ENCODE assay signal across 8 mouse cellular contexts in genomic region chr10:29361464-29362196, GRCm38 (mm10). TPM values are rescaled to one million over a fixed set of nuclear protein-coding genes. Genes with fewer than 3 reads are reported as not detected.
DNase-seq lines count a peak whose midpoint lies in the region; ATAC-seq lines count a peak whose summit lies in the region.

No protein-coding gene starts in this region.

- ATAC-seq in granulocyte monocyte progenitor cell, adult 5-6 weeks (replicated peaks; ENCODE audit: poor library complexity, severe bottlenecking) = peak; percentile 71
- ATAC-seq in midbrain, embryonic 11.5 days (ENCODE audit: low FRiP score) = peak; percentile 97

- H3K36me3 ChIP-seq in embryonic facial prominence, embryonic 10.5 days (replicated peaks) = 0 out of 2 replicates have a peak, but pooled peaks cover 3% of the 10 kb centered on the region
- H3K36me3 ChIP-seq in midbrain, embryonic 11.5 days (ENCODE audit: control insufficient read depth, insufficient read depth, low read length) = no peaks in the 10 kb centered on the region

- peak overlapping the region; percentile 64 for H3K4me2 ChIP-seq in midbrain, embryonic 11.5 days

- no peaks in the 10 kb centered on the region for H3K9me3 ChIP-seq in embryonic facial prominence, embryonic 10.5 days
- H3K9me3 ChIP-seq in midbrain, embryonic 11.5 days (ENCODE audit: control insufficient read depth, low read length) = no peaks in the 10 kb centered on the region

- H3K4me3 ChIP-seq in embryonic facial prominence, embryonic 10.5 days = peak overlapping the region; percentile 94
- peak overlapping the region; percentile 93 for H3K4me3 ChIP-seq in midbrain, embryonic 11.5 days (ENCODE audit: low read depth, low read length)

- intact Hi-C loops in left cerebral cortex, postnatal 4 days (cut with DNase I) = no loop called here

- under 1% methylated on average over 100 of the region's 100 CpGs for WGBS in embryonic facial prominence, embryonic 10.5 days
- under 1% methylated on average over 40 of the region's 100 CpGs for WGBS in midbrain, embryonic 11.5 days

- H3K4me1 ChIP-seq in embryonic facial prominence, embryonic 10.5 days = peaks cover 19% of the 10 kb centered on the region
- H3K4me1 ChIP-seq in midbrain, embryonic 11.5 days (ENCODE audit: control insufficient read depth, insufficient read depth, low read length) = peaks cover 7% of the 10 kb centered on the region

- peak; percentile 94 for DNase-seq in adrenal gland, postnatal 14 days
- DNase-seq in embryonic facial prominence, embryonic 10.5 days (ENCODE audit: low spot score) = peak; percentile 92
- DNase-seq in kidney, adult 11 months = peak; percentile 85
- DNase-seq in left cerebral cortex, postnatal 4 days = peak; percentile 90
- peak; percentile 99 for DNase-seq in midbrain, embryonic 11.5 days (ENCODE audit: low spot score, missing footprints)
- DNase-seq in right cerebral cortex, postnatal 4 days = peak; percentile 90
- peak; percentile 85 for DNase-seq in yolk sac, embryonic 10.5 days (ENCODE audit: low spot score)

- H3K27ac ChIP-seq in embryonic facial prominence, embryonic 10.5 days (replicated peaks) = peak overlapping the region; percentile 99
- H3K27ac ChIP-seq in midbrain, embryonic 11.5 days (ENCODE audit: low read depth, low read length) = peak overlapping the region; percentile 97

- H3K9ac ChIP-seq in midbrain, embryonic 11.5 days (ENCODE audit: low read length) = peak overlapping the region; percentile 97

- no peaks in the 10 kb centered on the region for H3K27me3 ChIP-seq in embryonic facial prominence, embryonic 10.5 days (replicated peaks; ENCODE audit: low read depth, poor library complexity, severe bottlenecking)
- no peaks in the 10 kb centered on the region for H3K27me3 ChIP-seq in midbrain, embryonic 11.5 days (ENCODE audit: control insufficient read depth, insufficient read depth, low read length)

RNA-seq across cellular contexts. Expression of gene Rnf146, which starts 0.6 kb away (rescaled TPM):
- total RNA-seq in adrenal gland, postnatal 14 days (2021) = 46.9 and 49.9 TPM in 2 replicates
- polyA plus RNA-seq in embryonic facial prominence, embryonic 10.5 days (2016; fragmentation: Nextera tagmentation; extraction: Ambion mirVana) = 53.9 and 54.0 TPM in 2 replicates
- total RNA-seq in granulocyte monocyte progenitor cell, adult 5-6 weeks (2014; fragmentation: Nextera tagmentation) = 19.1 and 26.0 TPM in 2 replicates
- 41.8 and 49.1 TPM in 2 replicates for total RNA-seq in granulocyte monocyte progenitor cell, adult 5-6 weeks (2017)
- total RNA-seq in left cerebral cortex, postnatal 4 days (2021) = 10 to 100 TPM; 81.5 to 85.9 TPM
- polyA plus RNA-seq in midbrain, embryonic 11.5 days (2014; fragmentation: Nextera tagmentation; extraction: Ambion mirVana) = 67.3 and 69.7 TPM in 2 replicates

RNA-seq across cellular contexts. Expression of gene Echdc1, which starts 48.7 kb away (rescaled TPM):
- 52.3 and 71.0 TPM in 2 replicates for total RNA-seq in adrenal gland, postnatal 14 days (2021)
- polyA plus RNA-seq in embryonic facial prominence, embryonic 10.5 days (2016; fragmentation: Nextera tagmentation; extraction: Ambion mirVana) = 21.6 and 25.8 TPM in 2 replicates
- 12.2 and 13.2 TPM in 2 replicates for total RNA-seq in granulocyte monocyte progenitor cell, adult 5-6 weeks (2014; fragmentation: Nextera tagmentation)
- total RNA-seq in granulocyte monocyte progenitor cell, adult 5-6 weeks (2017) = 20.0 and 33.0 TPM in 2 replicates
- 10 to 100 TPM; 19.2 to 22.8 TPM for total RNA-seq in left cerebral cortex, postnatal 4 days (2021)
- 27.7 and 30.8 TPM in 2 replicates for polyA plus RNA-seq in midbrain, embryonic 11.5 days (2014; fragmentation: Nextera tagmentation; extraction: Ambion mirVana)

Comparison
In these comparisons a context has a peak if more than half of its experiments do, and no peak if none do; other contexts are left out.
1. Peak in every context shown above with its lines: DNase-seq, ATAC-seq, H3K4me3 ChIP-seq and H3K27ac ChIP-seq.